Mouse (Mus musculus): ENCODE data around the gene Tesc. TPM values are rescaled to one million over a fixed set of nuclear protein-coding genes. Genes with fewer than 3 reads are reported as not detected.

The Tesc gene
- total and polyA plus RNA-seq, 2 experiments from 2014 or later: 3.8 to 6.9 TPM

- DNase-seq (ENCODE audit: low spot score): no peak
- WGBS: 69% methylated on average over 9 of the region's 9 CpGs
- no peaks in the 10 kb centered on the region for H3K4me1 ChIP-seq (ENCODE audit: insufficient read depth, low read length)
Measured at GRCm38 (mm10) chr5:117988367-117988766, 39.2 kb upstream of the Tesc start.

GRCm38 (mm10) chr5:117989773-117990172 is 37.8 kb upstream of the Tesc start:
- ATAC-seq: no peak
- DNase-seq (ENCODE audit: low spot score): no peak
- peaks cover 77% of the 10 kb centered on the region for H3K36me3 ChIP-seq (ENCODE audit: insufficient read depth, low read length)
- no peak overlapping the region for H3K9ac ChIP-seq (replicated peaks; ENCODE audit: low read length)
- TF ChIP-seq CTCF (IDR thresholded peaks at IDR 0.05; ENCODE audit: low read depth): no peak
- H3K4me1 ChIP-seq (ENCODE audit: insufficient read depth, low read length): no peaks in the 10 kb centered on the region
- no peak overlapping the region for H3K4me3 ChIP-seq (ENCODE audit: low read length)
- H3K27ac ChIP-seq: no peak overlapping the region
- no peaks in the 10 kb centered on the region for H3K9me3 ChIP-seq (ENCODE audit: low read length)
- H3K4me2 ChIP-seq (ENCODE audit: low read depth, low read length): no peak overlapping the region
- H3K27me3 ChIP-seq (ENCODE audit: insufficient read depth, low read length): no peaks in the 10 kb centered on the region
- WGBS: 73% methylated on average over 6 of the region's 6 CpGs

More at GRCm38 (mm10) chr5:117988367-117988766, 39.2 kb upstream of the Tesc start:
- Histone ChIP-seq H3K27ac (no peak overlapping the region), H3K9me3 (ENCODE audit: low read length) (no peaks in the 10 kb centered on the region), H3K4me3 (ENCODE audit: low read length) (no peak overlapping the region), H3K9ac (replicated peaks; ENCODE audit: low read length) (no peak overlapping the region), H3K27me3 (ENCODE audit: insufficient read depth, low read length) (no peaks in the 10 kb centered on the region), H3K4me2 (ENCODE audit: low read depth, low read length) (no peak overlapping the region), H3K36me3 (ENCODE audit: insufficient read depth, low read length) (peaks cover 63% of the 10 kb centered on the region)
- no peak for ATAC-seq
- no peak for TF ChIP-seq CTCF (IDR thresholded peaks at IDR 0.05; ENCODE audit: low read depth)

GRCm38 (mm10) chr5:117990957-117991356 is 36.6 kb upstream of the Tesc start:
- no peak for ATAC-seq
- WGBS: 93% methylated on average over 3 of the region's 3 CpGs
- no peaks in the 10 kb centered on the region for H3K27me3 ChIP-seq (ENCODE audit: insufficient read depth, low read length)
- H3K4me3 ChIP-seq (ENCODE audit: low read length): no peak overlapping the region
- no peak for DNase-seq (ENCODE audit: low spot score)
- no peak overlapping the region for H3K4me2 ChIP-seq (ENCODE audit: low read depth, low read length)
- H3K9ac ChIP-seq (replicated peaks; ENCODE audit: low read length): no peak overlapping the region
- H3K9me3 ChIP-seq (ENCODE audit: low read length): no peaks in the 10 kb centered on the region
- H3K36me3 ChIP-seq (ENCODE audit: insufficient read depth, low read length): peaks cover 86% of the 10 kb centered on the region
- TF ChIP-seq CTCF (IDR thresholded peaks at IDR 0.05; ENCODE audit: low read depth): no peak
- no peaks in the 10 kb centered on the region for H3K4me1 ChIP-seq (ENCODE audit: insufficient read depth, low read length)
- H3K27ac ChIP-seq: no peak overlapping the region

GRCm38 (mm10) chr5:117993550-117993949 is 34.0 kb upstream of the Tesc start:
- H3K36me3 ChIP-seq (ENCODE audit: insufficient read depth, low read length): peaks cover 80% of the 10 kb centered on the region
- no peaks in the 10 kb centered on the region for H3K9me3 ChIP-seq (ENCODE audit: low read length)
- TF ChIP-seq CTCF (IDR thresholded peaks at IDR 0.05; ENCODE audit: low read depth): no peak
- ATAC-seq (no peak), DNase-seq (ENCODE audit: low spot score) (no peak)
- no peak overlapping the region for H3K4me2 ChIP-seq (ENCODE audit: low read depth, low read length)
- H3K4me1 ChIP-seq (ENCODE audit: insufficient read depth, low read length): no peaks in the 10 kb centered on the region
- H3K4me3 ChIP-seq (ENCODE audit: low read length): no peak overlapping the region
- no peaks in the 10 kb centered on the region for H3K27me3 ChIP-seq (ENCODE audit: insufficient read depth, low read length)
- no peak overlapping the region for H3K27ac ChIP-seq
- no peak overlapping the region for H3K9ac ChIP-seq (replicated peaks; ENCODE audit: low read length)
- WGBS: 79% methylated on average over 6 of the region's 6 CpGs

GRCm38 (mm10) chr5:117995372-117995901 is 32.1 kb upstream of the Tesc start:
- WGBS: 82% methylated on average over 8 of the region's 8 CpGs
- TF ChIP-seq CTCF (IDR thresholded peaks at IDR 0.05; ENCODE audit: low read depth): no peak
- peaks cover 83% of the 10 kb centered on the region for H3K36me3 ChIP-seq (ENCODE audit: insufficient read depth, low read length)
- no peaks in the 10 kb centered on the region for H3K9me3 ChIP-seq (ENCODE audit: low read length)
- no peak for DNase-seq (ENCODE audit: low spot score)
- no peak overlapping the region for H3K4me2 ChIP-seq (ENCODE audit: low read depth, low read length)
- H3K9ac ChIP-seq (replicated peaks; ENCODE audit: low read length): no peak overlapping the region
- no peaks in the 10 kb centered on the region for H3K27me3 ChIP-seq (ENCODE audit: insufficient read depth, low read length)
- H3K27ac ChIP-seq: no peak overlapping the region
- H3K4me3 ChIP-seq (ENCODE audit: low read length): no peak overlapping the region
- no peak for ATAC-seq
- no peaks in the 10 kb centered on the region for H3K4me1 ChIP-seq (ENCODE audit: insufficient read depth, low read length)

- Histone ChIP-seq H3K4me1 (ENCODE audit: insufficient read depth, low read length) (no peaks in the 10 kb centered on the region), H3K27ac (no peak overlapping the region), H3K4me3 (ENCODE audit: low read length) (no peak overlapping the region), H3K9ac (replicated peaks; ENCODE audit: low read length) (no peak overlapping the region), H3K9me3 (ENCODE audit: low read length) (no peaks in the 10 kb centered on the region), H3K36me3 (ENCODE audit: insufficient read depth, low read length) (peaks cover 83% of the 10 kb centered on the region), H3K4me2 (ENCODE audit: low read depth, low read length) (no peak overlapping the region), H3K27me3 (ENCODE audit: insufficient read depth, low read length) (no peaks in the 10 kb centered on the region)
- WGBS: 82% methylated on average over 6 of the region's 6 CpGs
- ATAC-seq: no peak
- DNase-seq (ENCODE audit: low spot score): no peak
- no peak for TF ChIP-seq CTCF (IDR thresholded peaks at IDR 0.05; ENCODE audit: low read depth)
Measured at GRCm38 (mm10) chr5:117995911-117996310, 31.6 kb upstream of the Tesc start.

- Histone ChIP-seq H3K27ac (no peak overlapping the region), H3K9me3 (ENCODE audit: low read length) (no peaks in the 10 kb centered on the region), H3K4me3 (ENCODE audit: low read length) (no peak overlapping the region), H3K4me1 (ENCODE audit: insufficient read depth, low read length) (no peaks in the 10 kb centered on the region), H3K27me3 (ENCODE audit: insufficient read depth, low read length) (no peaks in the 10 kb centered on the region), H3K9ac (replicated peaks; ENCODE audit: low read length) (no peak overlapping the region), H3K36me3 (ENCODE audit: insufficient read depth, low read length) (peaks cover 83% of the 10 kb centered on the region), H3K4me2 (ENCODE audit: low read depth, low read length) (no peak overlapping the region)
- TF ChIP-seq CTCF (IDR thresholded peaks at IDR 0.05; ENCODE audit: low read depth): no peak
- DNase-seq (ENCODE audit: low spot score) (no peak), ATAC-seq (no peak)
- 86% methylated on average over 6 of the region's 6 CpGs for WGBS
Measured at GRCm38 (mm10) chr5:117996581-117996980, 31.0 kb upstream of the Tesc start.
